Mouse (Mus musculus) lung, postnatal 0 days (tissue): ENCODE data around the gene Gclm.

Source experiments
- CTCF ChIP-seq: IDR thresholded peaks from 2 replicates; pipeline ENCODE4 v1.5.1; 2016; ENCODE audit warnings: antibody characterized with exemption, mild to moderate bottlenecking
- EP300 ChIP-seq: IDR thresholded peaks from 2 replicates; pipeline ENCODE4 v1.6.1; 2016; ENCODE audit warnings: antibody characterized with exemption, mild to moderate bottlenecking, control low read depth

GRCm38 (mm10) chr3:122287195-122287594 lies 41.8 kb downstream of the Gclm start:
- TF ChIP-seq CTCF: no peak
- no peak for TF ChIP-seq EP300
